Comparison of ENCODE assay signal across 8 mouse cellular contexts in genomic region chr8:94966578-94966977, GRCm38 (mm10). TPM values are rescaled to one million over a fixed set of nuclear protein-coding genes. Genes with fewer than 3 reads are reported as not detected.
DNase-seq lines count a peak whose midpoint lies in the region; ATAC-seq and TF ChIP-seq lines count a peak whose summit lies in the region.

No protein-coding gene starts in this region.

- no peaks in the 10 kb centered on the region for H3K27me3 ChIP-seq in liver, embryonic 15.5 days

- peaks cover 3% of the 10 kb centered on the region; the same call in 1 of the 2 replicates for H3K4me1 ChIP-seq in lung, adult 2 months (ENCODE audit: control insufficient read depth, insufficient read depth, low read length)
- peaks cover 88% of the 10 kb centered on the region for H3K4me1 ChIP-seq in liver, embryonic 15.5 days (replicated peaks)

- peak; percentile 35; the same call in 1 of the 2 replicates for TF ChIP-seq CTCF in lung, adult 2 months (IDR thresholded peaks at IDR 0.05; ENCODE audit: insufficient read depth, low read length)

- 16% methylated on average over 7 of the region's 7 CpGs for WGBS in lung, adult 2 months
- 4% methylated on average over 7 of the region's 7 CpGs for WGBS in liver, embryonic 15.5 days (ENCODE audit: insufficient replicate concordance)

- TF ChIP-seq POLR2A in lung, adult 2 months (IDR thresholded peaks at IDR 0.05; ENCODE audit: borderline replicate concordance, extremely low read depth, low read depth, low read length), result no peak

- ATAC-seq in granulocyte monocyte progenitor cell, adult 5-6 weeks (replicated peaks; ENCODE audit: poor library complexity, severe bottlenecking), result peak; percentile 33; the same call in 1 of the 2 replicates
- no peak for ATAC-seq in liver, embryonic 15.5 days (ENCODE audit: insufficient read depth)

- peak overlapping the region; percentile 95 for H3K27ac ChIP-seq in liver, embryonic 15.5 days (replicated peaks)

- DNase-seq in adrenal gland, postnatal 10 days, result peak; percentile 46
- no peak for DNase-seq in adrenal gland, postnatal 25 days
- no peak for DNase-seq in lung, adult 2 months
- no peak for DNase-seq in lung, adult 18-20 months
- DNase-seq in spleen, postnatal 36 days (ENCODE audit: low spot score in 2 of 2), result peak; percentile 54 to 67
- DNase-seq in frontal cortex, postnatal 25 days (ENCODE audit: low spot score in 2 of 2), result no peak

- no peaks in the 10 kb centered on the region for H3K9me3 ChIP-seq in liver, embryonic 15.5 days (replicated peaks)

- H3K36me3 ChIP-seq in liver, embryonic 15.5 days (replicated peaks), result no peaks in the 10 kb centered on the region

- no peak overlapping the region for H3K9ac ChIP-seq in liver, embryonic 15.5 days

- H3K4me3 ChIP-seq in lung, adult 2 months (replicated peaks; ENCODE audit: extremely low read depth, low read depth, low read length), result no peak overlapping the region
- no peak overlapping the region for H3K4me3 ChIP-seq in liver, embryonic 15.5 days (replicated peaks)

- no peak overlapping the region for H3K4me2 ChIP-seq in liver, embryonic 15.5 days

RNA-seq across cellular contexts. Expression of gene Adgrg1, which starts 8.0 kb away (rescaled TPM):
- 10 to 100 TPM; 35.9 to 48.9 TPM for total RNA-seq in adrenal gland, postnatal 10 days (2021)
- 11.7 and 20.7 TPM in 2 replicates for total RNA-seq in adrenal gland, postnatal 25 days (2021)
- polyA plus RNA-seq in lung, adult 2 months (2012; rRNA removed), result 192 and 233 TPM in 2 replicates
- 115 and 208 TPM in 2 replicates for total RNA-seq in granulocyte monocyte progenitor cell, adult 5-6 weeks (2014; fragmentation: Nextera tagmentation)
- 50.3 and 50.9 TPM in 2 replicates for total RNA-seq in granulocyte monocyte progenitor cell, adult 5-6 weeks (2017)
- 45.2 and 46.1 TPM in 2 replicates for polyA plus RNA-seq in liver, embryonic 15.5 days (2015; fragmentation: Nextera tagmentation; extraction: Ambion mirVana)

RNA-seq across cellular contexts. Expression of gene Adgrg5, which starts 43.1 kb away (rescaled TPM):
- under 1 TPM; 0.27 to 0.82 TPM for total RNA-seq in adrenal gland, postnatal 10 days (2021)
- total RNA-seq in adrenal gland, postnatal 25 days (2021), result 0.33 and 0.76 TPM in 2 replicates
- 4.8 and 5.3 TPM in 2 replicates for polyA plus RNA-seq in lung, adult 2 months (2012; rRNA removed)
- not detected in 2 replicates for total RNA-seq in granulocyte monocyte progenitor cell, adult 5-6 weeks (2014; fragmentation: Nextera tagmentation)
- not detected in 2 replicates for total RNA-seq in granulocyte monocyte progenitor cell, adult 5-6 weeks (2017)
- 0.25 TPM in 2 replicates for polyA plus RNA-seq in liver, embryonic 15.5 days (2015; fragmentation: Nextera tagmentation; extraction: Ambion mirVana)

RNA-seq across cellular contexts. Expression of gene Ccdc102a, which starts 48.7 kb away (rescaled TPM):
- total RNA-seq in adrenal gland, postnatal 10 days (2021), result 10 to 100 TPM; 11.0 to 11.7 TPM
- 7.7 and 8.8 TPM in 2 replicates for total RNA-seq in adrenal gland, postnatal 25 days (2021)
- polyA plus RNA-seq in lung, adult 2 months (2012; rRNA removed), result 19.0 and 21.2 TPM in 2 replicates
- total RNA-seq in granulocyte monocyte progenitor cell, adult 5-6 weeks (2014; fragmentation: Nextera tagmentation), result not detected in 2 replicates
- total RNA-seq in granulocyte monocyte progenitor cell, adult 5-6 weeks (2017), result 0.34 and 1.5 TPM in 2 replicates
- polyA plus RNA-seq in liver, embryonic 15.5 days (2015; fragmentation: Nextera tagmentation; extraction: Ambion mirVana), result 2.3 TPM in 2 replicates

RNA-seq across cellular contexts. Expression of gene Adgrg3, which starts 50.9 kb away (rescaled TPM):
- total RNA-seq in adrenal gland, postnatal 10 days (2021), result 1 to 10 TPM; 4.0 to 4.5 TPM
- 3.0 and 4.2 TPM in 2 replicates for total RNA-seq in adrenal gland, postnatal 25 days (2021)
- 15.4 and 18.9 TPM in 2 replicates for polyA plus RNA-seq in lung, adult 2 months (2012; rRNA removed)
- 142 and 175 TPM in 2 replicates for total RNA-seq in granulocyte monocyte progenitor cell, adult 5-6 weeks (2014; fragmentation: Nextera tagmentation)
- 170 and 173 TPM in 2 replicates for total RNA-seq in granulocyte monocyte progenitor cell, adult 5-6 weeks (2017)
- polyA plus RNA-seq in liver, embryonic 15.5 days (2015; fragmentation: Nextera tagmentation; extraction: Ambion mirVana), result 8.3 and 9.3 TPM in 2 replicates

Comparison
In these comparisons a context has a peak if more than half of its experiments do, and no peak if none do; other contexts are left out.
1. DNase-seq: peak in adrenal gland, postnatal 10 days (single experiment) and spleen, postnatal 36 days (2 of 2); none in adrenal gland, postnatal 25 days (single experiment), lung, adult 2 months (single experiment), lung, adult 18-20 months (0 of 2) and frontal cortex, postnatal 25 days (0 of 2).